Mouse (Mus musculus) C2C12 (cell line): ENCODE measurements around the gene Rnf149.

ENCODE experiments used
- CTCF ChIP-seq: IDR thresholded peaks from one replicate; pipeline ENCODE4 v1.5.1; 2011; ENCODE audit not compliant: control insufficient read depth, insufficient read depth, insufficient read length
- MYOG ChIP-seq: IDR thresholded peaks from one replicate; pipeline ENCODE4 v1.6.1; 2011; ENCODE audit not compliant: control insufficient read depth, insufficient read length; ENCODE audit errors: extremely low read depth
- USF1 ChIP-seq: IDR thresholded peaks from one replicate; pipeline ENCODE4 v1.6.1; 2011; ENCODE audit warnings: low read depth, mild to moderate bottlenecking, control low read depth, moderate library complexity

- no peak for TF ChIP-seq CTCF
- TF ChIP-seq MYOG, result no peak
- no peak for TF ChIP-seq USF1
Observed at GRCm38 (mm10) chr1:39576431-39577243, 568 bp downstream of the Rnf149 start.
